Mouse (Mus musculus): Measurements from ENCODE around the gene Slc12a6. TPM values are rescaled to one million over a fixed set of nuclear protein-coding genes. Genes with fewer than 3 reads are reported as not detected.
"Not testable (repeated sequence)": the region's sequence is repeated elsewhere in the genome, so short reads cannot be mapped to it uniquely, and the experiment has no call there.

The Slc12a6 gene
- polyA plus RNA-seq, 1 experiment, result 4.4 TPM

GRCm38 (mm10) chr2:112273474-112273873 is 7.8 kb downstream of the Slc12a6 start:
- TF ChIP-seq CTCF (IDR thresholded peaks at IDR 0.05; ENCODE audit: control insufficient read depth, insufficient read depth, insufficient read length) (no peak), FOSL1 (IDR thresholded peaks at IDR 0.05; ENCODE audit: insufficient read depth, low read length, poor library complexity, severe bottlenecking) (no peak), CEBPB (IDR thresholded peaks at IDR 0.05; ENCODE audit: low read depth) (no peak), MAX (IDR thresholded peaks at IDR 0.05) (no peak), MYOG (IDR thresholded peaks at IDR 0.05; ENCODE audit: control insufficient read depth, extremely low read depth, insufficient read length) (no peak), USF1 (IDR thresholded peaks at IDR 0.05; ENCODE audit: low read depth) (no peak), MYOD1 (IDR thresholded peaks at IDR 0.05; ENCODE audit: control insufficient read depth, insufficient read length, low read depth) (no peak)
- peaks cover 1% of the 10 kb centered on the region for H3K79me3 ChIP-seq (ENCODE audit: low read depth)
- no peaks in the 10 kb centered on the region for H3K27me3 ChIP-seq (ENCODE audit: control insufficient read depth, insufficient read depth, insufficient read length)
- H3ac ChIP-seq (ENCODE audit: control insufficient read depth, insufficient read length, low read depth), result no peak overlapping the region
- H3K79me2 ChIP-seq (ENCODE audit: control insufficient read depth, insufficient read depth), result no peaks in the 10 kb centered on the region
- H3K36me3 ChIP-seq (ENCODE audit: control insufficient read depth, insufficient read depth), result no peaks in the 10 kb centered on the region
- H3K4me3 ChIP-seq (ENCODE audit: insufficient read depth, poor library complexity, severe bottlenecking), result no peak overlapping the region

- H3K36me3 ChIP-seq (ENCODE audit: control insufficient read depth, insufficient read depth), result no peaks in the 10 kb centered on the region
- H3K27me3 ChIP-seq (ENCODE audit: control insufficient read depth, insufficient read depth, insufficient read length), result no peaks in the 10 kb centered on the region
- no peaks in the 10 kb centered on the region for H3K79me3 ChIP-seq (ENCODE audit: low read depth)
- H3ac ChIP-seq (ENCODE audit: control insufficient read depth, insufficient read length, low read depth), result no peak overlapping the region
- no peaks in the 10 kb centered on the region for H3K79me2 ChIP-seq (ENCODE audit: control insufficient read depth, insufficient read depth)
- H3K4me3 ChIP-seq (ENCODE audit: insufficient read depth, poor library complexity, severe bottlenecking), result no peak overlapping the region
- TF ChIP-seq FOSL1 (IDR thresholded peaks at IDR 0.05; ENCODE audit: insufficient read depth, low read length, poor library complexity, severe bottlenecking) (no peak), CTCF (IDR thresholded peaks at IDR 0.05; ENCODE audit: control insufficient read depth, insufficient read depth, insufficient read length) (no peak), USF1 (IDR thresholded peaks at IDR 0.05; ENCODE audit: low read depth) (no peak), MYOG (IDR thresholded peaks at IDR 0.05; ENCODE audit: control insufficient read depth, extremely low read depth, insufficient read length) (no peak), CEBPB (IDR thresholded peaks at IDR 0.05; ENCODE audit: low read depth) (no peak), MYOD1 (IDR thresholded peaks at IDR 0.05; ENCODE audit: control insufficient read depth, insufficient read length, low read depth) (no peak)
Measured at GRCm38 (mm10) chr2:112276870-112277269, 11.2 kb downstream of the Slc12a6 start.

GRCm38 (mm10) chr2:112282846-112283245 is 17.2 kb downstream of the Slc12a6 start:
- Histone ChIP-seq H3ac (ENCODE audit: control insufficient read depth, insufficient read length, low read depth) (no peak overlapping the region), H3K27me3 (ENCODE audit: control insufficient read depth, insufficient read depth, insufficient read length) (no peaks in the 10 kb centered on the region), H3K36me3 (ENCODE audit: control insufficient read depth, insufficient read depth) (no peaks in the 10 kb centered on the region), H3K79me3 (ENCODE audit: low read depth) (no peaks in the 10 kb centered on the region), H3K79me2 (ENCODE audit: control insufficient read depth, insufficient read depth) (no peaks in the 10 kb centered on the region), H3K4me3 (ENCODE audit: insufficient read depth, poor library complexity, severe bottlenecking) (no peak overlapping the region)
- TF ChIP-seq MAX (IDR thresholded peaks at IDR 0.05) (no peak), FOSL1 (IDR thresholded peaks at IDR 0.05; ENCODE audit: insufficient read depth, low read length, poor library complexity, severe bottlenecking) (no peak), CTCF (IDR thresholded peaks at IDR 0.05; ENCODE audit: control insufficient read depth, insufficient read depth, insufficient read length) (no peak), USF1 (IDR thresholded peaks at IDR 0.05; ENCODE audit: low read depth) (no peak), MYOG (IDR thresholded peaks at IDR 0.05; ENCODE audit: control insufficient read depth, extremely low read depth, insufficient read length) (no peak), CEBPB (IDR thresholded peaks at IDR 0.05; ENCODE audit: low read depth) (no peak), MYOD1 (IDR thresholded peaks at IDR 0.05; ENCODE audit: control insufficient read depth, insufficient read length, low read depth) (no peak)

- H3K27me3 ChIP-seq (ENCODE audit: control insufficient read depth, insufficient read depth, insufficient read length), result no peaks in the 10 kb centered on the region
- H3K36me3 ChIP-seq (ENCODE audit: control insufficient read depth, insufficient read depth), result no peaks in the 10 kb centered on the region
- no peaks in the 10 kb centered on the region for H3K79me3 ChIP-seq (ENCODE audit: low read depth)
- no peaks in the 10 kb centered on the region for H3K79me2 ChIP-seq (ENCODE audit: control insufficient read depth, insufficient read depth)
- TF ChIP-seq USF1 (IDR thresholded peaks at IDR 0.05; ENCODE audit: low read depth) (peak; percentile 97), MYOG (IDR thresholded peaks at IDR 0.05; ENCODE audit: control insufficient read depth, extremely low read depth, insufficient read length) (no peak)
- H3K4me3 ChIP-seq (ENCODE audit: insufficient read depth, poor library complexity, severe bottlenecking), result peak overlapping the region; percentile 28
- H3ac ChIP-seq (ENCODE audit: control insufficient read depth, insufficient read length, low read depth), result peak overlapping the region; percentile 40
Measured at GRCm38 (mm10) chr2:112284363-112285030, 18.9 kb downstream of the Slc12a6 start.

GRCm38 (mm10) chr2:112285031-112285390 is 19.4 kb downstream of the Slc12a6 start:
- Histone ChIP-seq H3K79me2 (ENCODE audit: control insufficient read depth, insufficient read depth) (no peaks in the 10 kb centered on the region), H3ac (ENCODE audit: control insufficient read depth, insufficient read length, low read depth) (no peak overlapping the region), H3K36me3 (ENCODE audit: control insufficient read depth, insufficient read depth) (no peaks in the 10 kb centered on the region), H3K4me3 (ENCODE audit: insufficient read depth, poor library complexity, severe bottlenecking) (peak overlapping the region; percentile 28), H3K79me3 (ENCODE audit: low read depth) (no peaks in the 10 kb centered on the region), H3K27me3 (ENCODE audit: control insufficient read depth, insufficient read depth, insufficient read length) (no peaks in the 10 kb centered on the region)
- no peak for TF ChIP-seq FOSL1 (IDR thresholded peaks at IDR 0.05; ENCODE audit: insufficient read depth, low read length, poor library complexity, severe bottlenecking)
- no peak for TF ChIP-seq MYOG (IDR thresholded peaks at IDR 0.05; ENCODE audit: control insufficient read depth, extremely low read depth, insufficient read length)
- TF ChIP-seq MAX (IDR thresholded peaks at IDR 0.05), result no peak
- no peak for TF ChIP-seq CTCF (IDR thresholded peaks at IDR 0.05; ENCODE audit: control insufficient read depth, insufficient read depth, insufficient read length)
- TF ChIP-seq USF1 (IDR thresholded peaks at IDR 0.05; ENCODE audit: low read depth), result no peak
- TF ChIP-seq CEBPB (IDR thresholded peaks at IDR 0.05; ENCODE audit: low read depth), result no peak
- no peak for TF ChIP-seq MYOD1 (IDR thresholded peaks at IDR 0.05; ENCODE audit: control insufficient read depth, insufficient read length, low read depth)

- H3K79me3 ChIP-seq (ENCODE audit: low read depth); H3K27me3 ChIP-seq (ENCODE audit: control insufficient read depth, insufficient read depth, insufficient read length); H3K79me2 ChIP-seq (ENCODE audit: control insufficient read depth, insufficient read depth); H3ac ChIP-seq (ENCODE audit: control insufficient read depth, insufficient read length, low read depth); H3K36me3 ChIP-seq (ENCODE audit: control insufficient read depth, insufficient read depth); H3K4me3 ChIP-seq (ENCODE audit: insufficient read depth, poor library complexity, severe bottlenecking): not testable (repeated sequence)
Measured at GRCm38 (mm10) chr2:112286062-112286461, 20.4 kb downstream of the Slc12a6 start.

Data from C2C12 (cell line).